Mouse (Mus musculus) ES-Bruce4 (cell line): ENCODE measurements around the gene Upf3b.

ENCODE experiments used
- CTCF ChIP-seq: IDR thresholded peaks from one replicate; pipeline ENCODE4 v1.8.1; 2011; ENCODE audit warnings: low read depth, low read length
- EP300 ChIP-seq: IDR thresholded peaks from 2 replicates; pipeline ENCODE4 v1.6.1; 2011; ENCODE audit warnings: low read depth, low read length; ENCODE audit not compliant: insufficient read depth
- POLR2A ChIP-seq: IDR thresholded peaks from one replicate; pipeline ENCODE4 v1.8.1; 2011; ENCODE audit warnings: low read length; ENCODE audit not compliant: insufficient read depth

GRCm38 (mm10) chrX:37085665-37086064 is 24.5 kb downstream of the Upf3b start:
- TF ChIP-seq POLR2A (no peak), CTCF (no peak), EP300 (no peak)
